Mouse (Mus musculus): ENCODE data around the gene Twist2. TPM values are rescaled to one million over a fixed set of nuclear protein-coding genes. Genes with fewer than 3 reads are reported as not detected.

Gene Twist2
- polyA plus RNA-seq, 1 experiment: 0.42 TPM

GRCm38 (mm10) chr1:91770676-91771075 lies 30.6 kb upstream of the Twist2 start:
- no peaks in the 10 kb centered on the region for H3K4me1 ChIP-seq (ENCODE audit: control insufficient read depth, insufficient read depth, low read length)
- TF ChIP-seq CTCF (IDR thresholded peaks at IDR 0.05; ENCODE audit: low read depth, low read length): no peak
- TF ChIP-seq POLR2A (IDR thresholded peaks at IDR 0.05; ENCODE audit: borderline replicate concordance, low read depth, low read length): no peak
- H3K4me3 ChIP-seq (ENCODE audit: insufficient read depth, low read length): no peak overlapping the region
- no peak overlapping the region for H3K27ac ChIP-seq (ENCODE audit: insufficient read depth, low read depth, low read length)

- Histone ChIP-seq H3K4me3 (ENCODE audit: insufficient read depth, low read length) (no peak overlapping the region), H3K27ac (ENCODE audit: insufficient read depth, low read depth, low read length) (no peak overlapping the region), H3K4me1 (ENCODE audit: control insufficient read depth, insufficient read depth, low read length) (no peaks in the 10 kb centered on the region)
- no peak for TF ChIP-seq POLR2A (IDR thresholded peaks at IDR 0.05; ENCODE audit: borderline replicate concordance, low read depth, low read length)
- no peak for TF ChIP-seq CTCF (IDR thresholded peaks at IDR 0.05; ENCODE audit: low read depth, low read length)
Observed at GRCm38 (mm10) chr1:91776928-91777327, 24.3 kb upstream of the Twist2 start.

GRCm38 (mm10) chr1:91779819-91780218 lies 21.4 kb upstream of the Twist2 start:
- TF ChIP-seq CTCF (IDR thresholded peaks at IDR 0.05; ENCODE audit: low read depth, low read length) (no peak), POLR2A (IDR thresholded peaks at IDR 0.05; ENCODE audit: borderline replicate concordance, low read depth, low read length) (no peak)
- Histone ChIP-seq H3K4me1 (ENCODE audit: control insufficient read depth, insufficient read depth, low read length) (no peaks in the 10 kb centered on the region), H3K27ac (ENCODE audit: insufficient read depth, low read depth, low read length) (no peak overlapping the region), H3K4me3 (ENCODE audit: insufficient read depth, low read length) (no peak overlapping the region)

- no peak overlapping the region for H3K4me3 ChIP-seq (ENCODE audit: insufficient read depth, low read length)
Observed at GRCm38 (mm10) chr1:91781182-91781581, 20.1 kb upstream of the Twist2 start.

GRCm38 (mm10) chr1:91784162-91784561 lies 17.1 kb upstream of the Twist2 start:
- Histone ChIP-seq H3K4me1 (ENCODE audit: control insufficient read depth, insufficient read depth, low read length) (no peaks in the 10 kb centered on the region), H3K4me3 (ENCODE audit: insufficient read depth, low read length) (no peak overlapping the region), H3K27ac (ENCODE audit: insufficient read depth, low read depth, low read length) (no peak overlapping the region)
- no peak for TF ChIP-seq CTCF (IDR thresholded peaks at IDR 0.05; ENCODE audit: low read depth, low read length)
- TF ChIP-seq POLR2A (IDR thresholded peaks at IDR 0.05; ENCODE audit: borderline replicate concordance, low read depth, low read length): no peak

More at GRCm38 (mm10) chr1:91781182-91781581, 20.1 kb upstream of the Twist2 start:
- H3K27ac ChIP-seq (ENCODE audit: insufficient read depth, low read depth, low read length): no peak overlapping the region
- no peaks in the 10 kb centered on the region for H3K4me1 ChIP-seq (ENCODE audit: control insufficient read depth, insufficient read depth, low read length)
- no peak for TF ChIP-seq CTCF (IDR thresholded peaks at IDR 0.05; ENCODE audit: low read depth, low read length)
- TF ChIP-seq POLR2A (IDR thresholded peaks at IDR 0.05; ENCODE audit: borderline replicate concordance, low read depth, low read length): no peak

GRCm38 (mm10) chr1:91799323-91799722 lies 1.9 kb upstream of the Twist2 start:
- Histone ChIP-seq H3K4me1 (ENCODE audit: control insufficient read depth, insufficient read depth, low read length) (no peaks in the 10 kb centered on the region), H3K27ac (ENCODE audit: insufficient read depth, low read depth, low read length) (no peak overlapping the region), H3K4me3 (ENCODE audit: insufficient read depth, low read length) (no peak overlapping the region)
- TF ChIP-seq CTCF (IDR thresholded peaks at IDR 0.05; ENCODE audit: low read depth, low read length) (no peak), POLR2A (IDR thresholded peaks at IDR 0.05; ENCODE audit: borderline replicate concordance, low read depth, low read length) (no peak)

GRCm38 (mm10) chr1:91800348-91800747 lies 913 bp upstream of the Twist2 start:
- H3K27ac ChIP-seq (ENCODE audit: insufficient read depth, low read depth, low read length): no peak overlapping the region
- no peak overlapping the region for H3K4me3 ChIP-seq (ENCODE audit: insufficient read depth, low read length)
- no peaks in the 10 kb centered on the region for H3K4me1 ChIP-seq (ENCODE audit: control insufficient read depth, insufficient read depth, low read length)
- no peak for TF ChIP-seq POLR2A (IDR thresholded peaks at IDR 0.05; ENCODE audit: borderline replicate concordance, low read depth, low read length)
- no peak for TF ChIP-seq CTCF (IDR thresholded peaks at IDR 0.05; ENCODE audit: low read depth, low read length)

GRCm38 (mm10) chr1:91801844-91802366 lies 644 bp downstream of the Twist2 start:
- no peak for TF ChIP-seq CTCF (IDR thresholded peaks at IDR 0.05; ENCODE audit: low read depth, low read length)
- no peaks in the 10 kb centered on the region for H3K4me1 ChIP-seq (ENCODE audit: control insufficient read depth, insufficient read depth, low read length)
- no peak overlapping the region for H3K4me3 ChIP-seq (ENCODE audit: insufficient read depth, low read length)
- H3K27ac ChIP-seq (ENCODE audit: insufficient read depth, low read depth, low read length): no peak overlapping the region

- H3K4me3 ChIP-seq (ENCODE audit: insufficient read depth, low read length): no peak overlapping the region
- TF ChIP-seq CTCF (IDR thresholded peaks at IDR 0.05; ENCODE audit: low read depth, low read length): no peak
- no peaks in the 10 kb centered on the region for H3K4me1 ChIP-seq (ENCODE audit: control insufficient read depth, insufficient read depth, low read length)
- no peak overlapping the region for H3K27ac ChIP-seq (ENCODE audit: insufficient read depth, low read depth, low read length)
Observed at GRCm38 (mm10) chr1:91802406-91803121, 1.3 kb downstream of the Twist2 start.

- no peak overlapping the region for H3K27ac ChIP-seq (ENCODE audit: insufficient read depth, low read depth, low read length)
- TF ChIP-seq POLR2A (IDR thresholded peaks at IDR 0.05; ENCODE audit: borderline replicate concordance, low read depth, low read length) (no peak), CTCF (IDR thresholded peaks at IDR 0.05; ENCODE audit: low read depth, low read length) (no peak)
- H3K4me1 ChIP-seq (ENCODE audit: control insufficient read depth, insufficient read depth, low read length): no peaks in the 10 kb centered on the region
- H3K4me3 ChIP-seq (ENCODE audit: insufficient read depth, low read length): no peak overlapping the region
Observed at GRCm38 (mm10) chr1:91803416-91803815, 2.2 kb downstream of the Twist2 start.

Measured in bone marrow macrophage, adult 2 months (primary cell).